Mouse (Mus musculus) frontal cortex, postnatal 36 days (tissue): Measurements from ENCODE around the gene Zer1.
A peak's percentile ranks its signal among the peaks of the same experiment; 100 is the strongest.

Experiments used
- DNase-seq, 2 experiments: peaks; one replicate each; pipeline ENCODE4 v3.0.0; 2022; ENCODE audit warnings: low spot score in 2 of 2

The Zer1 gene

DNA sequence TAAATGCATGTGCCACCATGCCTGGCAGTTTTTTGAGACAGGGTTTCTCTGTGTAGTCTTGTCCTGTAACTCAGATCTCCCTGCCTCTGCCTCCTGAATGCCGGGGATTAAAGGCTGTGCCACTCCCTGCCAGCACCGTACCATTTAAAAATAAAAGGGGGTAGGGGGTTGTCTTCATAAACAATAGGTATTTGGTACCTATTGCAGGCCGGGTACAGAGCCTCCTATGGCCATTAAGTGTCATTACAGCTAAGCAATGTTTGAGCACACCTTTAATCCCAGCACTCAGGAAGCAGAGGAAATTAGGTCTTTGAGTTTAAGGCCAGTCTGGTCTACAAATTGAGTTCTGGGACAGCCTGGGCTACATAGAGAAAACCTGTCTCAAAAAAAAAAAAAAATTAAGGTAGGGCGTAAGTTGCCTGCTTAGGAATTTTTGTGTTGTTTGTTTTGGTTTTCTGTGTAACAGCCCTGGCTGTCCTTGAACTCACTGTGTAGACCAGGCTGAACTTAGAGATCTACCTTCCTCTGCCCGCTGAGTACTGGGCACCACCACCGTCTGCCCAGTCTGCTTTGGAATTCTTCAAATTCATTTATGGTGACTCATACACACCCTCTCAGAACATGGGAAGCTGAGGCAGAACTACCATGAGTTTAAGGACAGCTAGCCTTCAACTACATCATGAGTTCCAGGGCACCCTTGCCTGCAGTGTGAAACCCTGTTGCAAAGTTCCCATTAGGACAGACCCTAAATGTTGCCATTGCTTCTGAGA lies 72.2 kb downstream of the Zer1 start:
- DNase-seq, result no peak

DNA sequence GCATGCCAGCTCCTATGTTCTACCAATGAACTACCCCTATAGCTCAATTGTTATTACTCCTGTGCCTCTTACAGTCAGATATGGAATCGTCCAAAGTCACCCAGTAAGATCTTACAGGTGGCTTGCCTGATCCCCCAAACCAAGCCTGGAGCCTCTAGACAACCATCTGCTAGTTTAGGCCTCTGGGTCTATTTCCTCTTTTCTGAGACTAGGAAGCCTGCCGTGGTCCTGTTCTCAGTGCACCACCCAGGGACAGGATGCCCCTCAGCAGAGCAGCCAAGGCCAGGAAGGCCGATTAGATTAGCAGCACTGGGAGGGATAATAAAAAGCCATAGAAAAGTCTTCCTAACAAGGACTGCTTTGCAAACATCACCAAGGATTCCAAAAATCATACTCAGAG lies 74.6 kb downstream of the Zer1 start:
- no peak for DNase-seq

DNA sequence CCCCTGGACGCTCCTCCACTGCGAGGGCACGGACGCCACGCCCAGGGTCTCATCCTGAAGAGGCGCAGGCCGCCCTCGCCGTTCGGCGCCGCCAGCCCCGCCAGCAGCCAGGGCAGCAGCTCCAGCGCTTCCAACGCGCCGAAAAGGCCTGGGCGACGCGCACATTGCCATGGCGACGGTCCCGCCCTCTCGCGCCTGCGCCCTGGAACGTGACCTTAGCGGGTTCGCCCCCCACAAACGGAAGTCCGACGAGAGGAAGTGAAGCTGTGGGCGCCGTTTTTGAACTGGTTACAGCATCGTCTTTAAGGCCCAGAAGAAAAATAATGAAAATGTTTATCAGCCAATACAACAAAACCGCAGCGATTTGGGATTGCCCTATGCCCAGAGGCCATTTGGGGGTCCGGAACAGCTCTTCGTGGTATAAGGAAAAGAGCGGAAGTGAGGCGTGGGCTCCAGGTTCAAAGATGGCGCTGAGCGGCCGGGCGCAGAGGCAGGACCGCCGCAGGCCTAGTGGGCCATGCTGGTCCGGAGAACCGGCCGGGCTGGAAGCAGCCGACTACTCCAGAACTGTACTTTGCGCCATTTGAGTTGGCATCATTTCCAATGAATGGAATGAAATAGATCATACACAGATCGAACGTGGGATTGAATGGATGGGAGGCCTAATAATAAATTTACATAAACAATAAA lies 75.5 kb downstream of the Zer1 start, which contains the start of gene Wdr34:
Gene Wdr34, minus strand, starts transcription at position 183 of the 690 bp plus-strand sequence.
- DNase-seq, result peak; percentile 98

DNA sequence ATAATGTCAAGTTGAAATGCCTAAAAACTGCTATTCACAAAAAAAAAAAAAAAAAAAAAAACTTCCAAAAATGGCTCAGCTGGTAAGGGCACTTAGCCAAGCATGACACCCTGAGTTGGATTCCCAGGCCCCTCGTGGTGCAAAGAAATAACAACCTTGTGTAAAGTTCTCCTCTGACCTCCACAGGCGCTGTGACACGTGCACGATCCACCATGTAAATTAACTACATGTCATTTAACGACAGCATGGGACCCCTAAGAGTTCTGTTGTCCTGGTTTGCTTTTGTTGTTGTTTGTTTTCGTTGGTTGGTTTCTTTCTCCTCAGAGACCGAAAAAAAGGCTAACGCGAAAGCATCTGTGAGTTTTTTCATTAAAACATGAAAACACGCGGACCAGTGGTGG lies 76.3 kb downstream of the Zer1 start:
- no peak for DNase-seq
